Mouse (Mus musculus) CH12.LX (cell line): Measurements from ENCODE around the gene Huwe1.

Experiments
- CTCF ChIP-seq, 2 experiments: IDR thresholded peaks in 1 of 2; conservative IDR thresholded peaks in 1 of 2; 2 replicates each; pipeline ENCODE4 v1.5.1; 2011 to 2012; ENCODE audit warnings: low read depth in 2 of 2, low read length in 2 of 2, improper control_type of control experiment in 1 of 2, inconsistent platforms in 1 of 2, mild to moderate bottlenecking in 1 of 2, moderate library complexity in 1 of 2
- E2F4 ChIP-seq: IDR thresholded peaks from 2 replicates; pipeline ENCODE4 v1.6.1; 2011; ENCODE audit warnings: low read depth, low read length, improper control_type of control experiment; ENCODE audit not compliant: insufficient replicate concordance
- ELF1 ChIP-seq: IDR thresholded peaks from 2 replicates; pipeline ENCODE4 v1.6.1; 2014; ENCODE audit warnings: low read depth, mild to moderate bottlenecking, inconsistent platforms, low read length, improper control_type of control experiment
- EP300 ChIP-seq: IDR thresholded peaks from 2 replicates; pipeline ENCODE4 v1.6.1; 2011; ENCODE audit warnings: low read length, improper control_type of control experiment
- MAX ChIP-seq: IDR thresholded peaks from 2 replicates; pipeline ENCODE4 v1.6.1; 2011; ENCODE audit warnings: low read length, improper control_type of control experiment
- MEF2A ChIP-seq: IDR thresholded peaks from 2 replicates; pipeline ENCODE4 v1.6.1; 2014; ENCODE audit warnings: low read depth, mild to moderate bottlenecking, inconsistent platforms, low read length, improper control_type of control experiment, borderline replicate concordance
- POLR2A ChIP-seq: IDR thresholded peaks from 2 replicates; pipeline ENCODE4 v1.6.1; 2011; ENCODE audit warnings: low read depth, mild to moderate bottlenecking, improper control_type of control experiment, low read length
- UBTF ChIP-seq: IDR thresholded peaks from 2 replicates; pipeline ENCODE4 v1.6.1; 2012; ENCODE audit warnings: low read depth, mild to moderate bottlenecking, inconsistent platforms, low read length, improper control_type of control experiment, moderate library complexity

DNA sequence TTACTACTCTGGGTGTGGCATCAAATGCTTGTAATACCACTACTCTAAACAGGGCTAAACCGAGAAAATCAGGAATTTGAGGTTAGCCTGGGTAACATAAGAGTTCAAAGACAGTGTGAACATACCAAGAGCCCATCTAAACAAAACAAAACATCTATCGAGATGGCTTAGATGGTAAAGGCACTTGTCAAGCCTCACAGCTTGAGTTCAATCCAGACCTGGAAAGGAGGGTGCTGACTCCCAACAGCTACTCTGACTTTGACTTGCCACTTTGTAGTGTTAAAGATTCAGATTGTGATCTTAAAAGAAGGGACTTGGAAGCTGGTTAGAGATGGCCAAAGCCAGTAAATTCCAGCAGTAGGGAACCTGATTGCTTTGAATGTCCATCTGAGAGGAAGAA is 7.8 kb upstream of the Huwe1 start:
- TF ChIP-seq E2F4 (no peak), EP300 (no peak), POLR2A (no peak), MEF2A (no peak), CTCF (conservative IDR thresholded peaks at IDR 0.05 in 1 of 2, IDR thresholded peaks at IDR 0.05 in 1 of 2; ENCODE audit: low read depth in 2 of 2, low read length in 2 of 2) (no peak), MAX (no peak), UBTF (no peak), ELF1 (no peak)
